Mouse (Mus musculus) liver, embryonic 14 days (tissue): Measurements from ENCODE around the gene Prl3a1. TPM values are rescaled to one million over a fixed set of nuclear protein-coding genes. Genes with fewer than 3 reads are reported as not detected.

Experiments used
- polyA plus RNA-seq: library from polyadenylated mRNA; depleted of rRNA; stranded (reverse); fragments of >200 nt; gene quantifications from 2 replicates; pipeline ENCODE4 v1.2.3, GENCODE M21; 2012; rRNA removed

Prl3a1 gene
- not detected in 2 replicates for polyA plus RNA-seq

GRCm38 (mm10) chr13:27259136-27259535 lies at the start of gene Prl3a1:
Gene Prl3a1, plus strand, starts transcription at chr13:27259436.

GRCm38 (mm10) chr13:27241547-27241946 lies 17.7 kb upstream of the Prl3a1 start, which contains the start of gene Prl3b1:
Gene Prl3b1, plus strand, starts transcription at chr13:27241847.

DNA sequence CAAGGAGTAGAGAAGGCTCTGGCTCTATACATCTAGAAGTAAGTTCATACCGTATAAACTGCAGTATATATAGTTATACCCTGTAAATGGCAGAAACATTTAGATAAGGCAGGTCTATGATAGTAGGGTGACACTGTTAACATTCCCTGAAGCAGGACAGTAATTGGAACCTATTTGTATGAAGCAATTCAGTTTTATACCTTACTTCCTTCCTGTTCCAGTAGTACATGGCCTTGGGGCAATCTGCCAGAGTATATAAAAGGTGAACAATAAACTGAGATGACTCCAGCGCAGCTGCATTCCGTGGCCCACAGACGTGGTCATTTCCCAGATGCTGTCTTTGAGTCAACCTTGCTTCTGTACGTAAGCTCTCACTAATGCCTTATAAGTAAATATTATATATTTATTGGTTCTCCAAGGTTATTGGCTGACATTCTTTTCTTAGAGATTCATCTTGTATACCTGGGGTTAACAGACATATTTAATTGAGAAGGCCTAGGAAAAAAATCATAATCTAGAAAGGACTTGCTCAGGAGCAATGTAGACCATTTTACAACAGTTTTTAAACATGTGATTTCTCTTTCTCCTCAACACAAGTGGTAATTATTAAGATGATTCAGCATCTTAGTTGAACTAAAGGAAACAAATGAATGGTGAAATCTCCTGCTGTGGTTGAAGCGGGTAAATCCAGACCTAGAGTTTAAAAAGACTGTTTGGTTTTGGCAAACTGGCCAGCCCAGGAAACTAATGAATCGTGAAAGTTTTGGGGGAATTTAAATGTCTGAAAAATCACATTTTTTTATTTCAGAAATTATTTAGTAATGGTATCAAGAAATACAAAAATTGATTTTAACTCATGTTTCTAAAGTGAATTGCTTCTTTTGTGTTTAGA lies 53.3 kb downstream of the Prl3a1 start, which contains the start of gene Prl6a1:
TSS of gene Prl6a1 (plus strand) at position 294 of the 892 bp plus-strand sequence.

Other genes starting within 250 kb of the Prl3a1 start
- not detected in 2 replicates for gene Prl, start 201.9 kb upstream of the Prl3a1 start, polyA plus RNA-seq
- not detected in 2 replicates for gene Prl3d1, start 165.2 kb upstream of the Prl3a1 start, polyA plus RNA-seq
- not detected in 2 replicates for gene Prl3d2, start 137.7 kb upstream of the Prl3a1 start, polyA plus RNA-seq
- gene Prl3d3, start 102.6 kb upstream of the Prl3a1 start, polyA plus RNA-seq, result not detected in 2 replicates
- gene Prl3c1, start 62.8 kb upstream of the Prl3a1 start, polyA plus RNA-seq, result not detected in 2 replicates
- gene Prl3b1, start 17.6 kb upstream of the Prl3a1 start, polyA plus RNA-seq, result 0.49 and 2.2 TPM in 2 replicates
- not detected in 2 replicates for gene Prl6a1, start 53.2 kb downstream of the Prl3a1 start, polyA plus RNA-seq
- 0.14 and 0.15 TPM in 2 replicates for gene Prl8a2, start 86.2 kb downstream of the Prl3a1 start, polyA plus RNA-seq
- gene Prl2b1, start 131.4 kb downstream of the Prl3a1 start, polyA plus RNA-seq, result 0.25 and 0.61 TPM in 2 replicates
- 0.02 TPM in 1 of 2 replicates, not detected in the other for gene Prl8a6, start 179.3 kb downstream of the Prl3a1 start, polyA plus RNA-seq